9 mouse cellular contexts compared by ENCODE assay signal in the genomic region with DNA sequence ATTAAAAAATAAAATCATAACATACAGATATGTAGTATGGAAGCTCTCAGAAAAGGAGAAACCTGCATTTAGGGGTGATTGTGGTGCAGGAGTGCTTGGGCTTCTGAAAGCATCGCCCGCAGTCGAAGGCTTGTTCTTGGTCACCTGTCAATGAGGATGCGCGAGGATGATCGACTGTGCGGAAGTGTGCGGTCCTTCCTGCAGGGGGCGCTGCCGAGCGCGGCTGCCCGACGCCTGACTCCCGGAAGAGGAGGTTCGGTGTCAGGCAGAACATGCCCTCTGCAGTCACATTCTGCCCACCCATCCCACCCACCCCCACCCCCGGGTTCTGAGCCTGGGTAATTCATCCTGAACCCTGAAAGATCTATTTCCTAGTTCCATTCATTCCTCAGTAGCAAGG.
DNase-seq lines count a peak whose midpoint lies in the region; ATAC-seq and TF ChIP-seq lines count a peak whose summit lies in the region.
"Had no signal": no experiment of that assay in that cellular context is flagged by ENCODE, and none has a peak within 500 bp of the region (broad histone marks: within the 10 kb centered on the region; RNA-seq: fewer than 3 reads in every experiment).

No protein-coding gene starts in this region.

- H3K9ac ChIP-seq in liver, embryonic 12.5 days, result no peak overlapping the region

- 0 out of 2 replicates have a peak, but pooled peaks cover 7% of the 10 kb centered on the region for H3K27me3 ChIP-seq in liver, embryonic 12.5 days (replicated peaks)
- H3K27me3 ChIP-seq in splenic B cell, adult 2 months (ENCODE audit: control insufficient read depth, insufficient read depth, low read length, poor library complexity, severe bottlenecking), result no peaks in the 10 kb centered on the region

- TF ChIP-seq POLR2A in brain, embryonic 14.5 days (IDR thresholded peaks at IDR 0.05; ENCODE audit: borderline replicate concordance, extremely low read depth, insufficient read depth, insufficient read length, poor library complexity, severe bottlenecking), result no peak

- no peaks in the 10 kb centered on the region for H3K36me3 ChIP-seq in liver, embryonic 12.5 days
- H3K36me3 ChIP-seq in splenic B cell, adult 2 months (ENCODE audit: control insufficient read depth, insufficient read depth, low read length, poor library complexity, severe bottlenecking), result no peaks in the 10 kb centered on the region
- H3K36me3 ChIP-seq: forebrain, embryonic 10.5 days had no signal

- H3K9me3 ChIP-seq in liver, embryonic 12.5 days (replicated peaks), result no peaks in the 10 kb centered on the region

- no peak overlapping the region for H3K4me2 ChIP-seq in liver, embryonic 12.5 days

- ATAC-seq in liver, embryonic 12.5 days, result no peak

- WGBS in liver, embryonic 12.5 days (ENCODE audit: insufficient replicate concordance), result 19% methylated on average over 17 of the region's 17 CpGs

- peak; percentile 35 for DNase-seq in adrenal gland, postnatal 14 days
- DNase-seq in adrenal gland, adult 2 months, result no peak
- peak; percentile 17 for DNase-seq in liver
- DNase-seq in brain, embryonic 14.5 days (ENCODE audit: low read depth), result no peak
- DNase-seq in splenic B cell, adult 2 months (ENCODE audit: low read depth, low spot score), result peak; percentile 62
- DNase-seq in Muller cell, postnatal 12 days (ENCODE audit: inconsistent ontology term), result no peak
- DNase-seq in kidney, adult 8-10 months, result no peak

- H3K27ac ChIP-seq in liver, embryonic 12.5 days, result no peak overlapping the region
- H3K27ac ChIP-seq: forebrain, embryonic 10.5 days had no signal

- H3K4me1 ChIP-seq in liver, embryonic 12.5 days, result no peaks in the 10 kb centered on the region

- peak; percentile 53 for TF ChIP-seq CTCF in brain, embryonic 14.5 days (IDR thresholded peaks at IDR 0.05; ENCODE audit: borderline replicate concordance, extremely low read depth, insufficient read depth, insufficient read length)

- no peak overlapping the region for H3K4me3 ChIP-seq in liver, embryonic 12.5 days
- H3K4me3 ChIP-seq: forebrain, embryonic 10.5 days had no signal

Comparison
In these comparisons a context has a peak if more than half of its experiments do, and no peak if none do; other contexts are left out.
1. DNase-seq: peak in adrenal gland, postnatal 14 days (single experiment), liver (single experiment) and splenic B cell, adult 2 months (single experiment); none in adrenal gland, adult 2 months (single experiment), brain, embryonic 14.5 days (single experiment), Muller cell, postnatal 12 days (single experiment) and kidney, adult 8-10 months (0 of 2).